Mouse (Mus musculus): ENCODE data around the gene Npsr1.

GRCm38 (mm10) chr9:24189511-24190260, 91.9 kb downstream of the Npsr1 start:
- no peak for TF ChIP-seq CTCF (IDR thresholded peaks at IDR 0.05; ENCODE audit: control insufficient read depth, insufficient read depth, insufficient replicate concordance, low read depth, low read length)
- TF ChIP-seq POLR2A (IDR thresholded peaks at IDR 0.05; ENCODE audit: control insufficient read depth, low read depth, low read length): no peak
